Mouse (Mus musculus) heart, embryonic 15.5 days (tissue): ENCODE results near the gene Nmur1. TPM values are rescaled to one million over a fixed set of nuclear protein-coding genes. Genes with fewer than 3 reads are reported as not detected.
A peak's percentile ranks its signal among the peaks of the same experiment; 100 is the strongest.
"Not testable (repeated sequence)": the region's sequence is repeated elsewhere in the genome, so short reads cannot be mapped to it uniquely, and the experiment has no call there.

Source experiments
- ATAC-seq: fragments of 200-750 bp; cut with Nextera tagmentation; replicated peaks from 2 replicates; pipeline ENCODE4 v1.8.0; 2017; ENCODE audit warnings: low read depth, moderate TSS enrichment; ENCODE audit not compliant: insufficient number of reproducible peaks, insufficient read depth, low FRiP score
- H3K27ac ChIP-seq: fragments of 300-500 bp; sonication (generic); 2 replicates; pipeline ENCODE4 v1.5.1; 2015; ENCODE audit warnings: mild to moderate bottlenecking, inconsistent platforms
- H3K27me3 ChIP-seq: fragments of 300-500 bp; sonication (generic); 2 replicates; pipeline ENCODE4 v1.6.1; 2015; ENCODE audit warnings: inconsistent platforms
- H3K36me3 ChIP-seq: fragments of 300-500 bp; sonication (generic); 2 replicates; pipeline ENCODE4 v1.6.1; 2015; ENCODE audit warnings: mild to moderate bottlenecking, inconsistent platforms
- H3K4me1 ChIP-seq: fragments of 300-500 bp; sonication (generic); replicated peaks from 2 replicates; pipeline ENCODE4 v1.6.1; 2015; ENCODE audit warnings: inconsistent platforms
- H3K4me2 ChIP-seq: fragments of 300-500 bp; sonication (generic); 2 replicates; pipeline ENCODE4 v1.6.1; 2015; ENCODE audit warnings: inconsistent platforms, mild to moderate bottlenecking, moderate library complexity
- H3K4me3 ChIP-seq: fragments of 300-500 bp; sonication (generic); 2 replicates; pipeline ENCODE4 v1.5.1; 2015; ENCODE audit warnings: mild to moderate bottlenecking, inconsistent platforms
- H3K9ac ChIP-seq: fragments of 300-500 bp; sonication (generic); 2 replicates; pipeline ENCODE4 v1.6.1; 2015; ENCODE audit warnings: mild to moderate bottlenecking, inconsistent platforms
- H3K9me3 ChIP-seq: fragments of 300-500 bp; sonication (generic); replicated peaks from 2 replicates; pipeline ENCODE4 v1.6.1; 2016; ENCODE audit warnings: inconsistent platforms
- WGBS: fragments of 180-500 bp; shearing (Covaris S2); methylation state at CpG from one replicate; pipeline ENCODE4 v1.1.7; 2015; ENCODE audit warnings: mixed read lengths; 5-methylcytosine and 5-hydroxymethylcytosine counted together
- polyA plus RNA-seq: library from polyadenylated mRNA; unstranded; fragments of >200 nt; fragmentation: Nextera tagmentation; extraction: Ambion mirVana; gene quantifications from 2 replicates; pipeline ENCODE4 v1.2.1, GENCODE M21; 2015

Nmur1 gene
- polyA plus RNA-seq, result not detected in 2 replicates

DNA sequence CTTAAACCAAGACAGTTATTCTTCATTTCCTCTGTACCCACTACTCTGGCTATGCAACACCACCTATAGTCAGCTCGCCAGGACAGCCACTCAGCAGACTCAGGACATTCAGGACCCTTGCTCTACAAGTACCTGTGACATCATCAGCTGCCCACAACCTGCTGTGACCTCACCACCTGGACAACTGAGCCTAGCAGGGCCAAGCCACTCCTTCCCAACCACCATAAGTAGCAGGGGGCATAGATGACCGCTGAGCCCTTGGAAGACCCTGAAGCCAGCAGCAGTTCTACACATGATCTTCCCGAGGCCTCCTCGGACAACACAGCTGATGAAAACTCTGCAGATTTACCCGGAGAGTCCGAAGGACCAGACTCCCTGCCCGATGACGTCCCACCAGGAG is at the start of gene Nmur1, which contains the start of gene Tex44:
Nmur1 (minus strand) TSS at position 101 of the 400 bp plus-strand sequence.
Tex44 (plus strand) TSS at position 202 of the 400 bp plus-strand sequence.
- Histone ChIP-seq H3K36me3 (no peaks in the 10 kb centered on the region), H3K4me1 (peaks cover 6% of the 10 kb centered on the region), H3K27me3 (no peaks in the 10 kb centered on the region), H3K4me3 (no peak within 1 kb of the TSS), H3K9ac (no peak within 1 kb of the TSS), H3K9me3 (no peaks in the 10 kb centered on the region), H3K27ac (no peak within 1 kb of the TSS), H3K4me2 (no peak within 1 kb of the TSS)
- 87% methylated on average over 8 of the region's 8 CpGs for WGBS
- no peak for ATAC-seq

DNA sequence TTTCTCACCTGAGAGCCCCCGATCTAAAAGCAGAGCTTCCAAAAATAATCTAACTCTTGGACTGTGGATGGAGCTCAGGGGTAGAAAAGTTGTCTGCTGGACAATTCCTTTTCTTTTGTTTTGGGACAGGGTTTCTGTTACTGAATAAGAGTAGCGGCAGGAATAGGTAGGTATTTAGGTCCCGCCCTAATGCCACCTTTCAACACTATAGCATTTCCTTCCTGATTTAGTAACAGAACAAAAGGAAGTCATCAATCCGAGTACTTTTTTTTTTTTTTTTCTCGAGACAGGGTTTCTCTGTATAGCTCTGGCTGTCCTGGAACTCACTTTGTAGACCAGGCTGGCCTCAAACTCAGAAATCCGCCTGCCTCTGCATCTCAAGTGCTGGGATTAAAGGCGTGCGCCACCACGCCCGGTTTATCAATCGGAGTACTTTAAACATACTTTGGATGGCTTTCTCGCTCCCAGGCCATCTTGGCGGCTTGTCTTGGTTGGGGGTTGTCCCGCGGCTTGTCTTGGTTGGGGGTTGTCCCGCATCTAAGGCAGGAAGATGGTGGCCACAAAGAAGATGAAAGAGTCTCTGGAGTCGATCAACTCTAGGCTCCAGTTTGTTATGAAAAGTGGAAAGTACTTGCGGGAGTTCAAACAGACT is 47.2 kb upstream of the Nmur1 start:
- Histone ChIP-seq H3K36me3 (no peaks in the 10 kb centered on the region), H3K27me3 (no peaks in the 10 kb centered on the region), H3K27ac (peak overlapping the region; percentile 95), H3K9ac (peak overlapping the region; percentile 23), H3K9me3 (no peaks in the 10 kb centered on the region), H3K4me1 (peaks cover 32% of the 10 kb centered on the region), H3K4me3 (no peak overlapping the region), H3K4me2 (peak overlapping the region; percentile 57; the same call in 1 of the 2 replicates)
- WGBS, result 82% methylated on average over 18 of the region's 18 CpGs
- no peak for ATAC-seq

- WGBS, result 3% methylated on average over 31 of the region's 31 CpGs
- Histone ChIP-seq H3K4me1 (peaks cover 32% of the 10 kb centered on the region), H3K9me3 (no peaks in the 10 kb centered on the region), H3K9ac (peak overlapping the region; percentile 23), H3K36me3 (no peaks in the 10 kb centered on the region), H3K27ac (peak overlapping the region; percentile 95), H3K4me2 (peak overlapping the region; percentile 57), H3K27me3 (no peaks in the 10 kb centered on the region), H3K4me3 (peak overlapping the region; percentile 16; the same call in 1 of the 2 replicates)
- peak; percentile 78 for ATAC-seq
These were observed 46.3 kb upstream of the Nmur1 start for GRCm38 (mm10) chr1:86472197-86472952.

DNA sequence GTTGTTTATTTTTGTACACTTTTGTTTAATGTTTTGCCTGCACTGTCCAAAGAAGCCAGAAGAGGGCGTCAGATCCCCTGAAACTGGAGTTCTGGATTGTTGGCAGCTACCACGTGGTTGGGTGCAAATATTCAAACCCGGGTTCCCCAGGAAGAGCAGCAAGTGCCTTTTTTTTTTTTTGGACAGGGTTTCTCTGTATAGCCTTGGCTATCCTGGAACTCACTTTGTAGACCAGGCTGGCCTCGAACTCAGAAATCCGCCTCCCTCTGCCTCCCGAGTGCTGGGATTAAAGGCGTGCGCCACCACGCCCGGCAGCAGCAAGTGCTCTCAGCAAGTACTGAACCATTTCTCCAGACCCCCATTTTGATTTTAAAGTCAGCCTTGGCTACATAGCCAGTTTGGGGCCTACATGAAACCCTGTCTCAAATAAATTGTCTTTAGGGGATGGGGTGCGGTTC is 45.5 kb upstream of the Nmur1 start:
- peaks cover 32% of the 10 kb centered on the region for H3K4me1 ChIP-seq
- peak overlapping the region; percentile 23; the same call in 1 of the 2 replicates for H3K9ac ChIP-seq
- peak overlapping the region; percentile 57 for H3K4me2 ChIP-seq
- H3K9me3 ChIP-seq, H3K27me3 ChIP-seq, ATAC-seq, H3K36me3 ChIP-seq: not testable (repeated sequence)
- WGBS, result 66% methylated on average over 11 of the region's 11 CpGs
- H3K27ac ChIP-seq, result peak overlapping the region; percentile 95
- peak overlapping the region; percentile 16; the same call in 1 of the 2 replicates for H3K4me3 ChIP-seq

DNA sequence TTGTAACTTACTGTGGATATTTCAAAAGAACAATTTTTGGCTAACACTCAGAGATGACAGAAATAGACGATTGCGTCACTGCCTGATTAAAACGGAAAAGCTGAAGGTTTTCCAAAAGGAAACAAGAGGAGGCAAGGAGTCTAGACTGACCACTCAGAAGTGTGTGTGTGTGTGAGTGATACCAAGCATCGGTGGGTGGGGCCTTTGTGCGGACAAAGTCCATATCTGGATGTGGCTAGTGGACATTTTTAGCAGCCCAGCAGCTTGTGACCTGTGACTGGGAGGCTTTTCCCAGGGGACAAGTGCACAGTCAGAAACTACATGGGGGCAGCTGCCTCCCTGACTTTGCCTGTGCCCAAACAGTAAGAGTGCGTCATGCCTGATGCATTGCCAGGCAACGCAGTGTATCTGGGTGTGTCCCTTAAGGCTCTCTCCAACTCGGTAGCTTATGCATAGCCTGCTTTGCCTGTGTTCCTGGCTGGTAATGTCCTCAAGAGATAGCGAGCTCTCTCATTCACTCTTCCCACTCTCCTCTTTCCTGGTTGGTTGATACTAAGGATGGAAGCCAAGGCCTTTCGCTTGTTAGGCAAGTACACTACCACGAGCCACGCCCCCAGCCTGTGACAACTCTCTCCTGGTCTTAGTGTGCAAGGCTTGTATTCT is 44.6 kb upstream of the Nmur1 start:
- Histone ChIP-seq H3K36me3 (no peaks in the 10 kb centered on the region), H3K4me3 (peak overlapping the region; percentile 14; the same call in 1 of the 2 replicates), H3K9ac (no peak overlapping the region), H3K4me1 (peaks cover 32% of the 10 kb centered on the region), H3K27ac (peak overlapping the region; percentile 95), H3K27me3 (no peaks in the 10 kb centered on the region), H3K9me3 (no peaks in the 10 kb centered on the region), H3K4me2 (peak overlapping the region; percentile 57)
- ATAC-seq, result peak; percentile 85
- 14% methylated on average over 12 of the region's 12 CpGs for WGBS

DNA sequence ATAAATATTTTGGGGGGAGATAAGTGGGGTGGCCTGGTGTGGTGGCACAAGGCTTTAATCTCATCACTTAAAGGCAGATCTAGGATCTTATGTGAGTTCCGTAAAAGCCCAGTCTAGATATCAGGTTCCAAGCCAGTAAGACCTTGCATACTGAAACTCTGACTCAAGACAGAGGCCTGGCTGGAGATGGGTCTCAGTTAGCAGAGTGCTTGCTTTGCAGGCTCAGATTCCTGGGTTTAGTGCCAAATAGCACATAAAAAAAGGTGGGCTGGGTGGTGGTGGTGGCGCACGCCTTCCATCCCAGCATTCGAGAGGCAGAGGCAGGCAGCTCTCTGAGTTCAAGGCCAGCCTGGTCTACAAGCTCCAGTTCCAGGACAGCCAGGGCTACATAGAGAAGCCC is 43.8 kb upstream of the Nmur1 start:
- H3K36me3 ChIP-seq, result no peaks in the 10 kb centered on the region
- H3K9ac ChIP-seq, result no peak overlapping the region
- ATAC-seq, result no peak
- peak overlapping the region; percentile 95 for H3K27ac ChIP-seq
- H3K9me3 ChIP-seq, result no peaks in the 10 kb centered on the region
- H3K4me3 ChIP-seq, result no peak overlapping the region
- H3K27me3 ChIP-seq, result no peaks in the 10 kb centered on the region
- peaks cover 37% of the 10 kb centered on the region for H3K4me1 ChIP-seq
- 84% methylated on average over 4 of the region's 4 CpGs for WGBS
- no peak overlapping the region for H3K4me2 ChIP-seq

- Histone ChIP-seq H3K9ac (no peak overlapping the region), H3K4me3 (no peak overlapping the region), H3K9me3 (no peaks in the 10 kb centered on the region), H3K4me1 (peaks cover 34% of the 10 kb centered on the region), H3K36me3 (no peaks in the 10 kb centered on the region), H3K27me3 (no peaks in the 10 kb centered on the region), H3K4me2 (no peak overlapping the region), H3K27ac (no peak overlapping the region)
- ATAC-seq, result no peak
- WGBS, result 88% methylated on average over 8 of the region's 8 CpGs
These were observed 41.4 kb upstream of the Nmur1 start for GRCm38 (mm10) chr1:86467416-86467815.

GRCm38 (mm10) chr1:86464875-86465224 is 38.8 kb upstream of the Nmur1 start:
- no peaks in the 10 kb centered on the region for H3K36me3 ChIP-seq
- ATAC-seq, result no peak; the same call in 1 of the 2 replicates
- peak overlapping the region; percentile 81 for H3K27ac ChIP-seq
- no peaks in the 10 kb centered on the region for H3K9me3 ChIP-seq
- H3K4me2 ChIP-seq, result no peak overlapping the region
- no peaks in the 10 kb centered on the region for H3K27me3 ChIP-seq
- no peak overlapping the region for H3K4me3 ChIP-seq
- peaks cover 12% of the 10 kb centered on the region for H3K4me1 ChIP-seq
- WGBS, result 30% methylated on average over 4 of the region's 4 CpGs
- no peak overlapping the region for H3K9ac ChIP-seq

- Histone ChIP-seq H3K4me3 (no peak overlapping the region), H3K9me3 (no peaks in the 10 kb centered on the region), H3K27ac (peak overlapping the region; percentile 81), H3K27me3 (no peaks in the 10 kb centered on the region), H3K36me3 (no peaks in the 10 kb centered on the region), H3K9ac (no peak overlapping the region), H3K4me2 (no peak overlapping the region), H3K4me1 (peaks cover 12% of the 10 kb centered on the region)
- WGBS, result 58% methylated on average over 9 of the region's 9 CpGs
- no peak for ATAC-seq
These were observed 38.3 kb upstream of the Nmur1 start for GRCm38 (mm10) chr1:86464223-86464874.

DNA sequence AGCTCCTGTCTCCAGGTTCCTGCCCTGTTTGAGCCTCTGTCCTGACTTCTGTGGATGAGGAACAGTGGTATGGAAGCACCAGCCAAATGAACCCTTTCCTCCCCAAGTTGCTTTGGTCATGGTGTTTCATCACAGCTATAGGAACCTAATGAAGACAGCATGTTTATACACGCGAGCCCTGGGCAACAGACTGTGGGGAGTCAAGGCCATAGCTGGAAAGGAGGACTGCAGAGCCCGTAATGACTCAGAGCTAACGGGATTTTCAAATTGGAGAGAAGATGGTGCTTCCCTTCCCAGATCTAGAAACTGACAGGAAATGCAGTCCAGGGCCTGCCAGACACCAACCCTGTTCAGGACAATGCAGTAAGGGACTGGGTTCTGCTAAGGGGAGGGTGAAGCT is 33.3 kb upstream of the Nmur1 start:
- Histone ChIP-seq H3K27me3 (no peaks in the 10 kb centered on the region), H3K36me3 (no peaks in the 10 kb centered on the region), H3K9me3 (no peaks in the 10 kb centered on the region), H3K9ac (no peak overlapping the region), H3K4me1 (peaks cover 4% of the 10 kb centered on the region; the same call in 1 of the 2 replicates), H3K4me2 (no peak overlapping the region), H3K4me3 (no peak overlapping the region), H3K27ac (no peak overlapping the region)
- ATAC-seq, result no peak
- WGBS, result 74% methylated on average over 4 of the region's 4 CpGs
